Mouse (Mus musculus) spleen, postnatal 4 days (tissue): ENCODE results near the gene Elavl3.

Experiments
- DNase-seq, 2 experiments: peaks; one replicate each; pipeline ENCODE4 v3.0.0; 2022; ENCODE audit warnings: low spot score in 2 of 2

Elavl3 gene

GRCm38 (mm10) chr9:22058011-22058424 is 6.2 kb upstream of the Elavl3 start:
- no peak for DNase-seq

GRCm38 (mm10) chr9:22057031-22057517 is 5.3 kb upstream of the Elavl3 start:
- no peak for DNase-seq

- no peak for DNase-seq
Measured at GRCm38 (mm10) chr9:22056303-22056910, 4.6 kb upstream of the Elavl3 start.

DNA sequence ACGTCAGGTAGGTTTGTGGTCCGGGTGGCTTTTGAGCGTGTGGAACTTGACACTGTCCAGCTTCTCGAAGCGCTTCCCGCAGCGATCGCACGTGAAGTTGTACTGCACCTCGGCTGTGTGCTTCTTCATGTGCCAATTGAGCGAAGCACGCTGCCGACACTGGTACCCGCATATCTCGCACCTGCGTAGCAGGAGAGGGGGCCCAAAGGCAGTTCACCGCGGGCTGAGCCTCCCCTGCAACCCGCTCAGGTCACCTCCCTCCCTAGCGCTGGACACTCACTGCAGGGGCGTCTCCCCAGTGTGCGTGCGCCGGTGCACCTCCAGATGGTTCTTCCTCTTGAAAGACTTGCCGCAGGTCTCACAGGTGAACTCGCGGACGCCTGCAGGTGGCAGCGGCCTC is 3.9 kb upstream of the Elavl3 start:
- peak in 1 of 2 experiments; percentile 62 for DNase-seq

DNA sequence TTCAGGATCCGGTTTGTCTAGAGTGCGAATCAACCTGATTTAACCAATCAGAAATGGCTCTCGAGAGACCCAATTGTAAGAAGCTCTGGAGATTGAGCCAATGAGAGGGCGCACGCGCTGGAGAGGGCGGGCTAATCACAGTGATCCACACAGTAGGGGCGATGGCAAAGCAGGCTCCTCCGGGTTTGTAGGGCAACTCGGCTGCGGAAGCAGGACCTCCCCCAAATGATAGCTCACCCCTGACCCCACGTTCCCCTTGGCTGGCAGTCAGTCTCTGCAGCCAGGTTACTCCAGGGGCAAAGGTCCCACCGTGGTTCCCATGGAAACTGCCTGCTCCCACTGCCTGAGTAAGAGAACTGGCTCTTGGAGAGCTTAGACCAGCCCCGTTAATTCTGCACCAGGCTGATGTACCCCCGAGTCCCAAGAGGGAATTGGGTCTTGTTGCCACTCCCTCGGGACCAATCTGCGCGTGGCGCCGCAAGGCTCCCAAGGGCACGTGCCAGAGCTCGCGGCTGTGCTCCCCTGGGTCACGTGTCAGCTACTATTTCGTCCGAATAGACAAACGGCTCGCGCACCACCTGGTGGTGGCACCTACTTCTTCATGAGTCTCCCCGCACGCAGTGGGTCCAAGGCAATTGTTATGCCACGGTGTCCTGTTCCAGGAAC is 2.7 kb upstream of the Elavl3 start:
- peak; percentile 75 to 86 for DNase-seq

- no peak for DNase-seq
Measured at GRCm38 (mm10) chr9:22053657-22054056, 1.8 kb upstream of the Elavl3 start.

DNA sequence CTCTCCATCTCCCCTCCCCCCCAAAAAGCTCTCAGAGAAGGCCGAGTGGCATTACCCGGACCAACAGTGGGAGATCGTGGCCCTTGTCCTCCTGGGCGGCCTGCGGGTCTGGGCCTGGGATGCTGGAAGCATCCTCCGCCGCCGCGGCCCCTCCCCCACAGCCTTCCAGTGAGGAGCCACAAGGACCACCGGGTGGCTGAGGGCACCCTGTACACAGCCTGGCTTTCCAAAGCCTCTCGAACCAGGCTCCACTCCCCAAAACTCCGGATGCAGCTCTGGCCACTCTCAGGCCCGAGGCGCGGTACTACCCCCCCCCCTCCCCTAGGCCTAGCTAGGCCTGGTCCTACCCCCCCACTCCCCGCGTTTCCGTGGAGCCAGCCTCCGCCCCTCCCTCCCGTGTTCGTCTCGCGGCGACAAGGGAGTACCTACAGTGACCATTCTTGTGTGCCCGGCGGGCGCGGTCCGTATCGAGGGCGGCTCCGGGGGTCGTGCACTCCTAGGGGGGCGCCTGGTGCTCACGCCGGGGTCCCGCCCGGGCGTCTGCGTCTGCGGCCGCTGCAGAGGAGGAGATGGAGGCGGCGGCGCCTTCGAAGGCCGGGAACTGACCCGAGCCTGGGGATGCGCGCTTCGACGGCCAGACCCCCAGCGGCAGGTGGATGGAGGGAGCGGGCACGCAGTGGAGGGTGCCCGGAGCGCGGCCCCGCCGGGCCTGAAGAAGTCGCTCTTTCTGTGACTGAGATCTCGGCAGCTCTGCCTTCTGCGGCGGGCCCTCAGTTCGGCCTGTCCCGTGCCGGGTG is 464 bp downstream of the Elavl3 start:
- DNase-seq = peak in 1 of 2 experiments; percentile 66

DNA sequence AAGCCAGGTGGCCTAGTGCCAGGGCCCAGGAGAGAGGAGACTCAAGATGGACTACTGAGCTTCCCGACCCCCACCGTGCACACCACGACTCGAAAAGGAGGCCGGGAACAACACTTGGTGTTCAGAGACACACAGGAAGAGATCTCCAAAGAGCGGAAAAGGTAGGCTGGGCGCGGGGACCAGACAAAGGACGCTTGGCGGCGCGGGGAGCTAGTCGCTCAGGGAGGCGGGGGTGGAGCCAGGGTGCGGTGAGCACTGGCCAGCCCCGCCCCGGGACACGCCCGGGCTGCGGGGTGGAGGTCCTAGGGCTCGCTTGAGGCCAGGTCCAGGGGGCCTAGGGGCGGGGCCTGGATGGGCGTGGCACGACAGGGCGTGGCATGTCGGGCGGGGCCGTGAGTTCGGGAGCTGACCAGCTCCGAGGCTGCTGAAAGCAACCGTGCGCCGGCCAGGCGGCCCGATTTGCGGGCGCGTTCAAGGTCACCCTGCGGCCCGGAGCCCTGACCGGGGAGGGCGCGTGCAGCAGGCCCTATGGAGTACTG is 1.4 kb downstream of the Elavl3 start:
- peak; percentile 70 to 81 for DNase-seq

DNA sequence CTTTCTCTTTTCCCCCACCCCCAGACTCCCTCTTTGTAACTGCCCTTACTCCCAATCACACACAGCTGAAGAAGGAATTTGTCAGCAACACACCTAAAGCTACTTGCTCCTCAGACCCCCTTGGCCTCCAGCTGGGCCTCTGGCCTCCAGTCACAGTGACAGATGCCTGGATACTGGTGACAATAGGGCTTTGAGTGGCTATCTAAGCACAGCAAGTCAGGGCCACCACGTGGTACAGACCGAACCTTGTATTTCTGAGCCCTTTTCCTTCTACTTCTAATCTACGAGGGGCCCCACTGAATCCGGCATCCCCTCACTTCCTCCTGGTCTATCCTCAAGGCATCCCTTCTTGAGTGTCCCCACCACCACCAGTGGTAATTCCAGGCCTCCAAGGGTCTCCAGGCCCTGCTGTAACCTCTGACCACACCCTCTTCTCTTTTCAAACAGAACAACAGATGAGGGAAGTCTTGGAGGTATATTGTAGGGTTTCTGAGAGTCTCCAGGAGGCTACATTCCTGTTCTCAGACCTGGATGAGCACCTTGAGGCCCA is 2.0 kb downstream of the Elavl3 start:
- DNase-seq = no peak

GRCm38 (mm10) chr9:22049315-22049714 is 2.5 kb downstream of the Elavl3 start:
- no peak for DNase-seq

- DNase-seq = no peak
Measured at GRCm38 (mm10) chr9:22047329-22047728, 4.5 kb downstream of the Elavl3 start.

DNA sequence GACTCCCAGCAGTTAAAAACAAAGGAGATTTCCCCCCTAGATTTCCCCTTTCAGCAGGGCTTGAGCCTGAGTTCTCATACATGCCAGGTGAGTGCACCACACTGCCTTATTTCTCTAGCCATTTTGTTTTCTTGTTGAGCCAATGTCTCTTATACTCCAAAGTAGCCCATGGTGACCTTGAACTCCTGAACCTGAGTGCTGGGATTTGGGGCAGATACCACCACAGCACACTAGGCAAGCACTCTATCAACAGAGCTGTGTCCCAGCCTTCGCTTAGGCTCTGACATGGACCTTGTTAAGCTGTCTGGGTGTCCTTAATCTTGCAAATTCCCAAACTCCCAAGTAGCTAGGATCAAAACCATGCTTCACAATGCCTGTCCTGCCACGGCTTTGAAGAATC is 10.0 kb downstream of the Elavl3 start:
- DNase-seq = no peak

DNA sequence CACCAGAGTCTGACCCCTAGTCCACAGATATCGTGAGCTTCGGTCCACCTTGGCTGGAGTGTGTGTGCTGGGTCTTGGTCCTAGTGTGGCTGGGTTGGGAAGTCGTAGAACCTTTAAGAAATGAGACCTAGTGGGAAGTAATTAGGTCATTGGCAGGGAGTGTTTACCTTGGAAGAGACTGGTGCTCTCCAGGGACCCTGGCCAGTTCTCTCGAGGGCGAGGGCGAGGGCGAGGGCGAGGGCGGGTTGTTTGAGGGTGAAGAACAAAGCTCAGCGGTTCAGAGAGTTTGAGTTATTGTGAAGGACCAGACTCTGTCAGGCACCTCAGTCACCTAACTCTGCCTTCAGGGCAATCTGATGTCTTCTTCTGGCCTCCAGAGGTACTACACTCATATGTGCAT is 14.0 kb downstream of the Elavl3 start:
- no peak for DNase-seq

- no peak for DNase-seq
Measured at GRCm38 (mm10) chr9:22035300-22036044, 16.4 kb downstream of the Elavl3 start.

DNA sequence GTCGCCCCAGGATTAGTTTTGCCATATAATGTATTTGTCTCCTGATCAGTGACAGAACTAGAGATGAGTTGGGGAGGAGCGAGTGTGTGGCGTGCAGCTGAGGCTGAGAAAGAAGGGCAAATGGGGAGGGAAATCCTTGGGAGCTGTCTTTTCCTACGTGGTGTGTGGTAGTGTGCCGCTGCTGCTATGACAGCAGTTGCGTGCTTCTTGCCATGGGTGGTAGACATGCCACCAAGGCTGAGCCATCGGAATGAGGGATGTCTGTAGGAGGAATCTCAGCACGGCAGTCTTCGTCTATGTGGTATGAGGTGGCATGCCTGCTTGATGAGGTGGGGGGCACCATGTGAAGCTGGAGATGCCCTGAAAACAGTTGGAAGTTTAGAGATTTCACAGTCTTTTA is 21.4 kb downstream of the Elavl3 start:
- DNase-seq = no peak

DNA sequence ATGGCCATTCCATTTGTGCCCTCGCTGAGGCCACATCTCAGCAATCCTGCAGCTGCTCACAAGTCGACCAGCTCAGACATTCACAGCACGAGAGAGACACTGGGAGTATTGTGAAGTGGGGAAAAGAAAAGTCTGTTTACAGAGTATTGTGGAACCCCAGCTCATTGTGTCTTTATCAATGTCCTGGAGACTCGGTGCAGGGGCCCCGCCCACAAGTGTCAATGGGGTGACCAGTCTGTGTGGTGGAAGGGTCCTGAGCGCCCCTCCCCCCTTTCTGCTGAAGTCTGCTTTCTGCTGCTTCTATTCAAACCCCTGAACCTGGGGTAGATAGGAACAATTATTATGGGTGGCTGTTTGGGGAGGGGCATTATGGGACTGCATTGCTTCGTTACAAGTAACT is 23.4 kb downstream of the Elavl3 start:
- DNase-seq = no peak

DNA sequence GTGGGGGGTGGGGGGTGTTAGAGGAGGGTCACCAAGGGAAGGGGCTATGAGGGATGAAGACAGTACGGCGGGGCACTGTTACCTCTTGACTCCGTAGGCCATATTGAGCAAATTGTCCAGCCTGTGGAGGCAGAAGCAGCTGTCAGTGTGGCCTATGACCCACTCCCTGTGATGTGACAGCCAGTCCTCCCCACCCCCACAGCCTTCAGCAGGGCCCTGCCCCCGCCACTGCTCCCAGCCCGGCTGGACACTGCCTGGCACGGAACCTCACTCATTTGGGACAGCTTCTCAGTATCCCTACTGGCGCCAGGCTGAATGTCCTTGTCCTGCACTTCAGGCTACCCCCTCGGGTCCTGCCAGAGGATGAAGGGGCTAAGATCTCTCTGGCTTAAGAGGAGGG is 27.2 kb downstream of the Elavl3 start:
- no peak for DNase-seq

DNA sequence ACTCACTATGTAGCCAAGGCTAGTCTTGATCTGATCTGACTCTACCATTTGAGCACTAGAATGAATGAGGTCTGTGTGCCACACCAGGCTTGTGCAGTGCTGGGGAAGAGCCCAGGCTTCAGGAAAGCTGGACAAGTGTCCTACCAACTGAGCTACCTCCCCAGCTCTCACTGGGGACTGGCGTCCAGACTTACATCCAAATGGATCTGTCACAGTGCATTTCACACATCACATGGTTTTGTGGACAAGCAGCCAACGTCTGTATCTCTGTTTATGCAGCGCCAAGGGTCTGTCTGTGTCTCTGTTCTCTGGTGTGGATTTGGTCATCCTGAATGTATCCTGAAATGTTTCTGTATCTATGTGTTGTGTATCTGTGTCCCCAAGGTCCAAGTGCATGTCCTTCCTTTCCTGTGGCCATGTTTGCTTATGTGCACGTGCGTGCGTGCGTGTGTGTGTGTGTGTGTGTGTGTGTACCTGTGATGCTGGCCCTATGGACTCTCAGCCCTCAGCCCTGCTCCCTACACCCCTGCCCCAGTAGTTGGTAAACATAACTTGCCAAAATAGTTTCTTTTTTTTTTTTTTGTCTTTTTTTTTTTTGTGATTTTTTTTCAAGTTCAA is 34.5 kb downstream of the Elavl3 start:
- DNase-seq = no peak

- DNase-seq = no peak
Measured at GRCm38 (mm10) chr9:22016245-22016644, 35.6 kb downstream of the Elavl3 start.

DNA sequence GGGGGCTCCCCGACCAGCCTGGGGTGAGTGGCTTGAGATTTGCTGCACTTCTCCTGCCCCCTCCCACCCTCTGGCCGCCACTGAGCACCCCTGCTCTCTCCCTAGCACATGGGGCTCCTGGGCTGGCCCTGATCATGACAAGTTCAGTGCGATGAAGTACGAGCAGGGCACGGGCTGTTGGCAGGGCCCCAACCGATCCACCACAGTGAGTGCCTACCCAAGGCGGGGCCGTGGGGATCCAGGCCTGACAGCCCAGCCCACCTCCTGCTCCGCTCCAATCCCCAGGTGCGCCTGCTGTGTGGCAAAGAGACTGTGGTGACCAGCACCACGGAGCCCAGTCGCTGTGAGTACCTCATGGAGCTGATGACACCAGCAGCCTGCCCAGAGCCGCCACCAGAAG is 39.1 kb downstream of the Elavl3 start:
- no peak for DNase-seq

GRCm38 (mm10) chr9:22011055-22011454 is 40.8 kb downstream of the Elavl3 start:
- no peak for DNase-seq
